Mouse (Mus musculus) erythroblast, embryonic 14.5 days (primary cell): ENCODE measurements around the gene Trim17.

Source experiments
- GATA1 ChIP-seq: IDR thresholded peaks from 2 replicates; pipeline ENCODE4 v1.6.1; 2012; ENCODE audit warnings: low read length, inconsistent platforms, mixed read lengths
- TAL1 ChIP-seq: IDR thresholded peaks from 3 replicates; pipeline ENCODE4 v1.6.1; 2012; ENCODE audit warnings: low read length, inconsistent platforms, mixed read lengths

DNA sequence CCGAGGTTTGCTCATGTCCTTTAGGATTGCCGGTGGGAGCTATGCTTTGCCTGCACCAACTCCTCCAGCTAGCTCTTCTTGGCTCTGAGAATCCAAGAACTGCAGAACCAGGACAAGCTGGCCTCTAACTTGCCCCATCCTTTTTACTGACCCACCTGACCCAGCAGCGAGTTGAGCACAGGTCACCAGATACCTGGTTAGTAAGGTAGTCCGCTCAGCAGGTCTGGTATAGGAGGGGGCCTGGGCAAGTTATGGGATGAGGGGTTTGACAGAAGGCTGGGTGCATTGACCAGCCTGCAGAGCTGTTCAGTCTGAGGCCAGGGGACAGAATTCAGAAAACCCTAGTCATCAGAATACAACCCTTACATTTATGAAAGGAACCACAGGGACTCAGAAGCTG, 25.4 kb upstream of the Trim17 start:
- no peak for TF ChIP-seq GATA1
- no peak for TF ChIP-seq TAL1
